Mouse (Mus musculus) cerebellum, adult 2 months (tissue): Measurements from ENCODE around the gene Usp9y. TPM values are rescaled to one million over a fixed set of nuclear protein-coding genes. Genes with fewer than 3 reads are reported as not detected.
A peak's percentile ranks its signal among the peaks of the same experiment; 100 is the strongest.

Experiments
- DNase-seq, 2 experiments: peaks; one replicate each; pipeline ENCODE4 v3.0.0; 2021
- H3K27ac ChIP-seq: fragments of 200-500 bp; 2 replicates; pipeline ENCODE4 v1.5.1; 2012; ENCODE audit warnings: low read length, control low read depth, inconsistent platforms; ENCODE audit not compliant: insufficient read depth
- H3K27me3 ChIP-seq: fragments of 200-500 bp; 2 replicates; pipeline ENCODE4 v1.6.1; 2012; ENCODE audit warnings: inconsistent platforms, mild to moderate bottlenecking, low read length, moderate library complexity; ENCODE audit not compliant: control insufficient read depth, insufficient read depth
- H3K4me1 ChIP-seq: fragments of 200-500 bp; 2 replicates; pipeline ENCODE4 v1.6.1; 2011; ENCODE audit warnings: low read length; ENCODE audit not compliant: control insufficient read depth, insufficient read depth
- H3K4me3 ChIP-seq: fragments of 200-500 bp; replicated peaks from 2 replicates; pipeline ENCODE3; 2011; ENCODE audit warnings: mild to moderate bottlenecking, low read depth, low read length, control low read depth; ENCODE audit not compliant: insufficient read depth
- CTCF ChIP-seq: fragments of 200-500 bp; IDR thresholded peaks from 2 replicates; pipeline ENCODE4 v1.5.1; 2011; ENCODE audit warnings: low read depth, mild to moderate bottlenecking, control low read depth, low read length, moderate library complexity, borderline replicate concordance; ENCODE audit not compliant: insufficient read depth
- POLR2A ChIP-seq: fragments of 200-500 bp; IDR thresholded peaks from 2 replicates; pipeline ENCODE4 v1.6.1; 2011; ENCODE audit warnings: low read length, control low read depth, borderline replicate concordance; ENCODE audit not compliant: insufficient read depth
- WGBS: fragments of 180-500 bp; shearing (Covaris S2); methylation state at CpG from one replicate; pipeline ENCODE4 v1.1.7; 2018; 5-methylcytosine and 5-hydroxymethylcytosine counted together
- polyA plus RNA-seq: library from polyadenylated mRNA; depleted of rRNA; stranded (reverse); fragments of >200 nt; gene quantifications from 2 replicates; pipeline ENCODE4 v1.2.3, GENCODE M21; 2012; rRNA removed

Gene Usp9y
- polyA plus RNA-seq, result not detected in 2 replicates

DNA sequence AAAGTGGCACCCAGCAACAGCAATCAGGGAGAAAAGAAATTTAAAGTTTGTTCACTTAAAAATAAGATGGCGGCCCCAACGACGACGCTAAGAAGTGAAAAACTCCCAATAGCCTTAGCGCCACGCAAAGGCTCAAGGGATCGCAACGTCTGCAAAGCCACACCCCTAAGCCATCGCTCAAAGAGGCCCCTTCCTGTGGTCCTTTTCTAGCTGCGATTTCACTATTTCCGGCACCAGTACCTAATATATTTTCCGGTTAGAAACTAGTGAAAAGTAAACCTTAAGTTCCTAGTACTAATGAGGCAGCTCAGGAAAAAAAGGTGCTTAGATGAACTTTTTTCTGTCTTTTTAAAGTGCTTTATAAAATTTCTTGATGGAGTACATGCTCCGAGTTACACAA, at the start of gene Usp9y:
Gene Usp9y (minus strand): TSS at position 101 of the 400 bp plus-strand sequence.
- WGBS, result 89% methylated on average over 13 of the region's 13 CpGs
- TF ChIP-seq CTCF (no peak), POLR2A (no peak)
- H3K27me3 ChIP-seq, result no peaks in the 10 kb centered on the region
- DNase-seq, result no peak
- no peaks in the 10 kb centered on the region for H3K4me1 ChIP-seq
- H3K27ac ChIP-seq, result no peak within 1 kb of the TSS
- H3K4me3 ChIP-seq, result no peak within 1 kb of the TSS

GRCm38 (mm10) chrY:1293708-1294107, 165.9 kb downstream of the Usp9y start:
- TF ChIP-seq POLR2A, result no peak
- TF ChIP-seq CTCF, result no peak
- Histone ChIP-seq H3K4me1 (no peaks in the 10 kb centered on the region), H3K27me3 (no peaks in the 10 kb centered on the region), H3K4me3 (no peak overlapping the region), H3K27ac (no peak overlapping the region)
- DNase-seq, result no peak

- peak in 1 of 2 experiments; percentile 82 for DNase-seq
- 1% methylated on average over 31 of the region's 31 CpGs for WGBS
- no peaks in the 10 kb centered on the region for H3K4me1 ChIP-seq
- TF ChIP-seq POLR2A, result no peak
- no peak for TF ChIP-seq CTCF
- peak within 1 kb of the TSS; percentile 16; the same call in 1 of the 2 replicates for H3K27ac ChIP-seq
- H3K27me3 ChIP-seq, result no peaks in the 10 kb centered on the region
- H3K4me3 ChIP-seq, result peak within 1 kb of the TSS; percentile 92
Observed at GRCm38 (mm10) chrY:1286171-1286795, 173.3 kb downstream of the Usp9y start, which contains the start of gene Ddx3y. TSS of gene Ddx3y (minus strand) at chrY:1286629.

GRCm38 (mm10) chrY:1285735-1286134, 173.8 kb downstream of the Usp9y start:
- 0% methylated on average over 12 of the region's 12 CpGs for WGBS
- peak in 1 of 2 experiments; percentile 24 for DNase-seq

More at GRCm38 (mm10) chrY:1285735-1286134, 173.8 kb downstream of the Usp9y start:
- Histone ChIP-seq H3K27ac (peak overlapping the region; percentile 16; the same call in 1 of the 2 replicates), H3K27me3 (no peaks in the 10 kb centered on the region), H3K4me1 (no peaks in the 10 kb centered on the region), H3K4me3 (peak overlapping the region; percentile 92)
- TF ChIP-seq CTCF (no peak), POLR2A (no peak)

Other genes with a start within 250 kb of the Usp9y start
- 11.6 TPM in 1 of 2 replicates, not detected in the other for gene Uty, start 214.0 kb downstream of the Usp9y start, polyA plus RNA-seq
- 24.9 TPM in 1 of 2 replicates, not detected in the other for gene Ddx3y, start 173.2 kb downstream of the Usp9y start, polyA plus RNA-seq